Mouse (Mus musculus): ENCODE measurements at regions not wholly inside any gene's neighbourhood (a gene's known extent, or its start where the extent isn't known, plus 50 kb on each side); places are given as distances from the start of the nearest gene placed in this dataset.

DNA sequence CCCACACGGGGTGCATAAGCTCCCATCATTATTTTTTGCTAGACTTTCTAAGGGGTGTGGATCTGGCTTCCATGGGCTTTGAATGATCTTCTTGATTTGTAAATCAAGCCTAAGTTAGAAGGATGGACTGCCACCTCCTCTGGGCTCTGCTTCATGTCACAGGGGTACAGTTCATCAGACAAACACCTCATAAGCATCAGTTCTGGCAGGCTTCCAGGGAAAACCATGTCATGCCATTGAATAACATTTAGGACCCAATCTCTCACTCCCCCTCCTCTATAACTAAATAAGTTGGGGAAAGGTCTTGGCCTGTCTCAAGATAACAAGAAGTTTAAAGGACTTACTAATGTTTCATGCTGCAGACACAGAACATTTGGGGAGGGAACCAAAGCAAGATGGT, 115.0 kb downstream of the Gm10295 start:
- TF ChIP-seq POLR2A (IDR thresholded peaks at IDR 0.05; ENCODE audit: low read depth, low read length) (no peak), CTCF (IDR thresholded peaks at IDR 0.05; ENCODE audit: borderline replicate concordance, insufficient read depth, low read length) (no peak)

Measured in embryonic fibroblast, embryonic 13.5 days (primary cell).